Mouse (Mus musculus): Measurements from ENCODE around the gene Gpd1. TPM values are rescaled to one million over a fixed set of nuclear protein-coding genes. Genes with fewer than 3 reads are reported as not detected.
"Not testable (repeated sequence)": the region's sequence is repeated elsewhere in the genome, so short reads cannot be mapped to it uniquely, and the experiment has no call there.

Gene Gpd1
- polyA plus RNA-seq, 1 experiment from 2014 or later, result 1.5 TPM

DNA sequence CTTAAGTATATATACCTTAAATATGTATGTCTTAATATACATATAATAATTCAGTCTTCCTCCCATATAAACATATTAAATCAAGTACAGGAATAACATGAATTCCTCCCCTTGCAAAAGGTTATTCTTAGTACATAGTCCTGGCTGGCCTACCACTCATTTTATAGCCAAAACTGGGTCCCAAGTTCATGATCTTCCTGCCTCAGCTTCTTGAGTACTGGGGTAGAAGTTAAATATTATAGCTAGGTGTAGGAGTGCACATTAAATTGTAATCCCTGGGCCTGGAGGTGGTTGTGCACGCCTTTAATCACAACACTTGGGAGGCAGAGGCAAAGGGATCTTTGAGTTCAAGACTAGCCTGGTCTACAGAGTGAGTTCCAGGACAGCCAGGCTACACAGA lies 51.4 kb downstream of the Gpd1 start:
- WGBS, result 100% methylated on average over 1 of the region's 1 CpGs
- Histone ChIP-seq H3K9ac (no peak overlapping the region), H3K27me3 (replicated peaks) (no peaks in the 10 kb centered on the region), H3K36me3 (replicated peaks) (0 out of 2 replicates have a peak, but pooled peaks cover 3% of the 10 kb centered on the region), H3K27ac (no peak overlapping the region), H3K4me1 (peaks cover 16% of the 10 kb centered on the region), H3K9me3 (no peaks in the 10 kb centered on the region), H3K4me3 (no peak overlapping the region), H3K4me2 (no peak overlapping the region)
- ATAC-seq (replicated peaks), result no peak

DNA sequence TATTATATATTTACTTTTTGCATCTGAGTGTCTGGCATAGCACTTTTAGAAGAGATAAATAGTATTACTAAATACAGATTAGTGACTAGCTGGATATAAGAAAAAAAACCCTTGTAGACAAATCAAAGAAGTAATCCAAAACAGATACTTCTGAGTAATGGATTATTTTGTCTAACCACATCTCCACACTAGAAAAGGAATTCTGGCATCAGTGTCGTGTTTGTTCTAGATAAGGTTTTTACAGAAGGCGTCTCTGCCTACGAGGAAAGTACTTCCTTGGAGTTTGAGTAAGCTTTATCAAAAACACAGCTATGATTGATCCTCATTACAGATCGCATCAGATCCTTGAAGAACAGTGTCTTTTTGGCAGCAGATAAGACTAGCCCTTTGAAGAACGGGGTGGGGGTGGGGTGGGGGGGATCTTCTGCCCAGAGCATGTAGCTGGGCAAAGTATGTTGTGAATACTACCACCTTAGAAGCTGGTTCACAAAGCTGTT lies 53.7 kb downstream of the Gpd1 start:
- Histone ChIP-seq H3K36me3 (replicated peaks) (no peaks in the 10 kb centered on the region), H3K4me1 (peaks cover 16% of the 10 kb centered on the region), H3K27me3 (replicated peaks) (no peaks in the 10 kb centered on the region), H3K27ac (peak overlapping the region; percentile 87), H3K9me3 (no peaks in the 10 kb centered on the region), H3K4me2 (peak overlapping the region; percentile 71), H3K4me3 (peak overlapping the region; percentile 64), H3K9ac (peak overlapping the region; percentile 70)
- 36% methylated on average over 5 of the region's 5 CpGs for WGBS
- no peak for ATAC-seq (replicated peaks)

DNA sequence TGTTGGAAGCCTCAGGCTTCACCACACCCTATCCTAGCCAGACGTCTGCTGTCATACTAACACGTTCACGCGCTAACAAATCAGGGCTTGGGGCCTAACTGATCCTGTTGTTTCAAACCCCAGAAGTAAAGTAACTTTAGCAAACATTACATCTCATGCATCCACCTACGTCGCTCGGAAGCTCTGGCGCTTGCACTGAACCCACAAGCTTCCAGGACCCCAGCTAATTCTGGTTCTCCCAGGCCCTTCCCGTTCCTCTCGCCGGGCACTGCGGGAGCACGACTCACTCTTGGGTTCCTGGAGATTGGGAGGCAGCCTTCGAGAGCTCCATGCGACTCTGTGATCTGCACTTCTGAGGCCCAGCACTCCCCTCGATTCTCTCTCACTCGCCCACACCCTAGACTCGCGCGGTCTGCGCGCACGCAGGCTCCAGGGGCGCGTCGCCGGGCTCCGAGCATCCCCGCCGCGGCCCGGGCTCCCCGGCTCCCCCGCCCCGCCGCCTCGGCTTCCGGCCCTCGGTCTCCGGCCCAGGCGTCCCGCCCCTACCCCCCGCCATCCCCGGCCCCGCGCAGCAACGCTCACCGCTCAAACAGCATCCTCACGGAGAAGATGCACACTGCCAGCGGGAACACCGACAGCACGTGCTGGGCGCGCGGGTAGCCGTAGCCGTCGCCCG lies 54.4 kb downstream of the Gpd1 start:
- Histone ChIP-seq H3K9me3 (no peaks in the 10 kb centered on the region), H3K4me2 (peak overlapping the region; percentile 71), H3K36me3 (replicated peaks) (no peaks in the 10 kb centered on the region), H3K4me3 (peak overlapping the region; percentile 64), H3K9ac (peak overlapping the region; percentile 70), H3K27ac (peak overlapping the region; percentile 87), H3K4me1 (peaks cover 16% of the 10 kb centered on the region), H3K27me3 (replicated peaks) (no peaks in the 10 kb centered on the region)
- ATAC-seq (replicated peaks), result peak; percentile 85
- under 1% methylated on average over 57 of the region's 59 CpGs for WGBS

- no peaks in the 10 kb centered on the region for H3K27me3 ChIP-seq (replicated peaks)
- H3K4me1 ChIP-seq, result peaks cover 16% of the 10 kb centered on the region
- H3K36me3 ChIP-seq (replicated peaks), result no peaks in the 10 kb centered on the region
- no peaks in the 10 kb centered on the region for H3K9me3 ChIP-seq
- under 1% methylated on average over 40 of the region's 41 CpGs for WGBS
- peak overlapping the region; percentile 70 for H3K9ac ChIP-seq
- ATAC-seq (replicated peaks), result peak; percentile 93
- peak overlapping the region; percentile 71 for H3K4me2 ChIP-seq
- H3K4me3 ChIP-seq, result peak overlapping the region; percentile 64
- peak overlapping the region; percentile 87 for H3K27ac ChIP-seq
Observed at GRCm38 (mm10) chr15:99772277-99772880, 55.1 kb downstream of the Gpd1 start.

DNA sequence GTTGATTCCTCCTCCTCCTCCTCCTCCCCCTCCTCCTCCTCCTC lies 55.4 kb downstream of the Gpd1 start, which contains the start of gene Cers5:
Cers5 (minus strand) TSS at position 5 of the 44 bp plus-strand sequence.
- H3K27ac ChIP-seq, result peak within 1 kb of the TSS; percentile 87

GRCm38 (mm10) chr15:99772925-99773324 lies 55.6 kb downstream of the Gpd1 start:
- 30% methylated on average over 3 of the region's 3 CpGs for WGBS
- Histone ChIP-seq H3K4me2 (peak overlapping the region; percentile 71; the same call in 1 of the 2 replicates), H3K4me1 (peaks cover 16% of the 10 kb centered on the region), H3K36me3 (replicated peaks) (no peaks in the 10 kb centered on the region), H3K9me3 (no peaks in the 10 kb centered on the region), H3K27me3 (replicated peaks) (no peaks in the 10 kb centered on the region), H3K9ac (no peak overlapping the region), H3K4me3 (no peak overlapping the region), H3K27ac (no peak overlapping the region)
- no peak for ATAC-seq (replicated peaks)

More for the DNA sequence above, 55.4 kb downstream of the Gpd1 start, which contains the start of gene Cers5:
- not testable (repeated sequence) for ATAC-seq (replicated peaks); H3K27me3 ChIP-seq (replicated peaks); H3K36me3 ChIP-seq (replicated peaks); H3K9me3 ChIP-seq
- H3K4me1 ChIP-seq, result peaks cover 16% of the 10 kb centered on the region
- H3K9ac ChIP-seq, result peak within 1 kb of the TSS; percentile 70
- peak within 1 kb of the TSS; percentile 64 for H3K4me3 ChIP-seq
- H3K4me2 ChIP-seq, result peak within 1 kb of the TSS; percentile 71

Other genes starting within 250 kb of the Gpd1 start
- gene Bcdin3d, start 242.8 kb upstream of the Gpd1 start, polyA plus RNA-seq (2015; fragmentation: Nextera tagmentation; extraction: Ambion mirVana), result 21.5 and 23.0 TPM in 2 replicates
- gene Faim2, start 189.3 kb upstream of the Gpd1 start, polyA plus RNA-seq (2015; fragmentation: Nextera tagmentation; extraction: Ambion mirVana), result 41.0 and 45.9 TPM in 2 replicates
- gene Aqp2, start 138.5 kb upstream of the Gpd1 start, polyA plus RNA-seq (2015; fragmentation: Nextera tagmentation; extraction: Ambion mirVana), result not detected in 2 replicates
- gene Aqp5, start 126.7 kb upstream of the Gpd1 start, polyA plus RNA-seq (2015; fragmentation: Nextera tagmentation; extraction: Ambion mirVana), result 1.3 and 1.4 TPM in 2 replicates
- gene Aqp6, start 116.1 kb upstream of the Gpd1 start, polyA plus RNA-seq (2015; fragmentation: Nextera tagmentation; extraction: Ambion mirVana), result 0.41 and 0.49 TPM in 2 replicates
- 49.0 and 56.9 TPM in 2 replicates for gene Racgap1, start 65.9 kb upstream of the Gpd1 start, polyA plus RNA-seq (2015; fragmentation: Nextera tagmentation; extraction: Ambion mirVana)
- 64.0 and 65.9 TPM in 2 replicates for gene Asic1, start 47.1 kb upstream of the Gpd1 start, polyA plus RNA-seq (2015; fragmentation: Nextera tagmentation; extraction: Ambion mirVana)
- 114 and 119 TPM in 2 replicates for gene Smarcd1, start 15.4 kb upstream of the Gpd1 start, polyA plus RNA-seq (2015; fragmentation: Nextera tagmentation; extraction: Ambion mirVana)
- not detected in 2 replicates for gene Gm17349, start 12.0 kb upstream of the Gpd1 start, polyA plus RNA-seq (2015; fragmentation: Nextera tagmentation; extraction: Ambion mirVana)
- 150 and 157 TPM in 2 replicates for gene Cox14, start 8.1 kb downstream of the Gpd1 start, polyA plus RNA-seq (2015; fragmentation: Nextera tagmentation; extraction: Ambion mirVana)
- 77.3 and 79.9 TPM in 2 replicates for gene Cers5, start 55.4 kb downstream of the Gpd1 start, polyA plus RNA-seq (2015; fragmentation: Nextera tagmentation; extraction: Ambion mirVana)
- 13.9 and 14.2 TPM in 2 replicates for gene Lima1, start 157.9 kb downstream of the Gpd1 start, polyA plus RNA-seq (2015; fragmentation: Nextera tagmentation; extraction: Ambion mirVana)
- 0.09 TPM in 1 of 2 replicates, not detected in the other for gene Fam186a, start 249.5 kb downstream of the Gpd1 start, polyA plus RNA-seq (2015; fragmentation: Nextera tagmentation; extraction: Ambion mirVana)

Measured in midbrain, embryonic 15.5 days (tissue).